ENCODE assay signal across 17 mouse cellular contexts in genomic region chr7:138196139-138196538, GRCm38 (mm10).
"Had no signal": no experiment of that assay in that cellular context is flagged by ENCODE, and none has a peak within 500 bp of the region (broad histone marks: within the 10 kb centered on the region; RNA-seq: fewer than 3 reads in every experiment).

No protein-coding gene starts in this region.

- ATAC-seq: lung, postnatal 0 days; midbrain, embryonic 13.5 days; midbrain, embryonic 15.5 days had no signal

- H3K4me3 ChIP-seq: liver, embryonic 15.5 days; lung, embryonic 15.5 days; megakaryocyte, embryonic 14.5 days; midbrain, embryonic 13.5 days; midbrain, embryonic 15.5 days; neural tube, embryonic 12.5 days had no signal

- H3K4me2 ChIP-seq: liver, embryonic 15.5 days; lung, embryonic 15.5 days; midbrain, embryonic 11.5 days; midbrain, embryonic 13.5 days; midbrain, embryonic 15.5 days; neural tube, embryonic 12.5 days had no signal

- H3K4me1 ChIP-seq: liver, embryonic 15.5 days; lung, embryonic 15.5 days; megakaryocyte, embryonic 14.5 days; midbrain, embryonic 13.5 days; midbrain, embryonic 15.5 days had no signal

- DNase-seq: lung, adult 2 months; lung, postnatal 14 days; lung, postnatal 36 days; right cerebral cortex, postnatal 14 days; spleen, adult 18-20 months; thymus, adult 18-20 months; thymus, postnatal 14 days; thymus, postnatal 4 days had no signal

- H3K9me3 ChIP-seq: liver, embryonic 15.5 days; lung, embryonic 15.5 days; midbrain, embryonic 13.5 days; midbrain, embryonic 15.5 days; neural tube, embryonic 12.5 days had no signal

- H3K27ac ChIP-seq: liver, embryonic 15.5 days; lung, embryonic 15.5 days; macrophage; midbrain, embryonic 13.5 days; midbrain, embryonic 15.5 days; neural tube, embryonic 12.5 days had no signal

- H3K9ac ChIP-seq: liver, embryonic 15.5 days; lung, embryonic 15.5 days; midbrain, embryonic 13.5 days; midbrain, embryonic 15.5 days; neural tube, embryonic 12.5 days had no signal

- H3K27me3 ChIP-seq: liver, embryonic 15.5 days; lung, embryonic 15.5 days; megakaryocyte, embryonic 14.5 days; midbrain, embryonic 13.5 days; midbrain, embryonic 15.5 days; neural tube, embryonic 12.5 days had no signal

- H3K36me3 ChIP-seq: liver, embryonic 15.5 days; lung, embryonic 15.5 days; midbrain, embryonic 13.5 days; midbrain, embryonic 15.5 days; neural tube, embryonic 12.5 days had no signal
